ENCODE assay signal across 12 mouse cellular contexts in the genomic region with DNA sequence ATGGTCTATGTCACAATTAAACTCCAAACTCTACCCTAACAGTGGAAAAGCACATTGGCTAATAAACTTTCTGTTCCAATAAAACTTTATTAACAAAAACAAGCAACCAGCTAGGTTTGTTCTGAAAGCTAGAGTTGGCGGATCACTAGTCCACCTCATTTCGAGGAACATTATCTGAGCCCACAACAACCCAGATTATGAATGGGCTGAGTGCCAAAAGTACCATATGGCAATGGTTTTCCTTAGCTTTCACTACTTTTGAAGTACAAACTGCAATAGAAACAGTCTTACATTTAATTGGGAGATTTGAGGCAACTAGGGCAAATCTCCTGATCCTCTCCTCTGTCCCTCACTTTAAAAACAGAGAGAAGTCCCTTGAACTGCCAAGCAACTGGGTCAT.
DNase-seq lines count a peak whose midpoint lies in the region; ATAC-seq and TF ChIP-seq lines count a peak whose summit lies in the region.
"Had no signal": no experiment of that assay in that cellular context is flagged by ENCODE, and none has a peak within 500 bp of the region (broad histone marks: within the 10 kb centered on the region; RNA-seq: fewer than 3 reads in every experiment).

No protein-coding gene starts in this region.

- no peak overlapping the region for H3K27ac ChIP-seq in left cerebral cortex, adult 2 months
- H3K27ac ChIP-seq in embryonic facial prominence, embryonic 10.5 days (replicated peaks): peak overlapping the region; percentile 21; the same call in 1 of the 2 replicates
- H3K27ac ChIP-seq: limb, embryonic 15.5 days had no signal

- WGBS in embryonic facial prominence, embryonic 10.5 days: 84% methylated on average over 2 of the region's 2 CpGs

- peaks cover 21% of the 10 kb centered on the region for H3K4me1 ChIP-seq in embryonic facial prominence, embryonic 10.5 days

- H3K4me3 ChIP-seq in left cerebral cortex, adult 2 months: no peak overlapping the region
- no peak overlapping the region for H3K4me3 ChIP-seq in embryonic facial prominence, embryonic 10.5 days
- H3K4me3 ChIP-seq: limb, embryonic 15.5 days had no signal

- no peaks in the 10 kb centered on the region for H3K9me3 ChIP-seq in embryonic facial prominence, embryonic 10.5 days
- H3K9me3 ChIP-seq: limb, embryonic 15.5 days had no signal

- TF ChIP-seq CTCF in left cerebral cortex, adult 2 months (IDR thresholded peaks at IDR 0.05): no peak

- H3K36me3 ChIP-seq in embryonic facial prominence, embryonic 10.5 days (replicated peaks): no peaks in the 10 kb centered on the region
- H3K36me3 ChIP-seq: limb, embryonic 15.5 days had no signal

- H3K27me3 ChIP-seq in embryonic facial prominence, embryonic 10.5 days (replicated peaks; ENCODE audit: low read depth, poor library complexity, severe bottlenecking): no peaks in the 10 kb centered on the region
- H3K27me3 ChIP-seq: limb, embryonic 15.5 days had no signal

- intact Hi-C loops in left cerebral cortex, adult 2 months (cut with DNase I): no loop called here

- peak; percentile 17 to 46 for DNase-seq in left cerebral cortex, adult 18-20 months (ENCODE audit: low spot score in 2 of 2)
- no peak for DNase-seq in left cerebral cortex, adult 2 months (ENCODE audit: extremely low spot score in 1 of 2, low spot score in 2 of 2)
- DNase-seq in 416B (ENCODE audit: low read depth) (peak; percentile 41), NIH3T3 (ENCODE audit: low read depth) (peak; percentile 68)
- DNase-seq in embryonic facial prominence, embryonic 10.5 days (ENCODE audit: low spot score): no peak
- DNase-seq in adrenal gland, postnatal 4 days (ENCODE audit: low spot score in 2 of 2): no peak
- DNase-seq in neural tube, embryonic 10.5 days (ENCODE audit: extremely low spot score, low spot score): no peak
- DNase-seq: embryo, embryonic 11 days; thymus, adult 2 months had no signal

- no peak for ATAC-seq in CD4-positive, CD25-positive, alpha-beta regulatory T cell, adult 4 months
- ATAC-seq: intestine, embryonic 16.5 days had no signal

Comparison
In these comparisons a context has a peak if more than half of its experiments do, and no peak if none do; other contexts are left out.
1. DNase-seq: peak in left cerebral cortex, adult 18-20 months (2 of 2), 416B (single experiment) and NIH3T3 (single experiment); none in left cerebral cortex, adult 2 months (0 of 2), embryonic facial prominence, embryonic 10.5 days (single experiment), adrenal gland, postnatal 4 days (0 of 2) and neural tube, embryonic 10.5 days (single experiment).